Mouse (Mus musculus) stomach, embryonic 14.5 days (tissue): ENCODE results near the gene Tceanc2. TPM values are rescaled to one million over a fixed set of nuclear protein-coding genes. Genes with fewer than 3 reads are reported as not detected.

Experiments used
- ATAC-seq: fragments of 200-750 bp; cut with Nextera tagmentation; 2 replicates; pipeline ENCODE4 v1.8.0; 2017; ENCODE audit warnings: low read depth, moderate TSS enrichment; ENCODE audit not compliant: insufficient number of reproducible peaks, insufficient read depth, low FRiP score
- H3K27ac ChIP-seq: fragments of 300-500 bp; sonication (generic); 2 replicates; pipeline ENCODE4 v1.5.1; 2014; ENCODE audit warnings: mild to moderate bottlenecking, low read length, moderate library complexity, mixed read lengths
- H3K27me3 ChIP-seq: fragments of 300-500 bp; sonication (generic); 2 replicates; pipeline ENCODE4 v1.6.1; 2014; ENCODE audit warnings: low read length, control low read depth, mixed read lengths; ENCODE audit not compliant: control insufficient read depth, insufficient read depth
- H3K36me3 ChIP-seq: fragments of 300-500 bp; sonication (generic); 2 replicates; pipeline ENCODE4 v1.6.1; 2014; ENCODE audit warnings: mild to moderate bottlenecking, control low read depth, low read length, moderate library complexity, mixed read lengths; ENCODE audit not compliant: control insufficient read depth, insufficient read depth
- H3K4me1 ChIP-seq: fragments of 300-500 bp; sonication (generic); 2 replicates; pipeline ENCODE4 v1.6.1; 2014; ENCODE audit warnings: low read length, control low read depth, mixed read lengths; ENCODE audit not compliant: control insufficient read depth, insufficient read depth
- H3K4me2 ChIP-seq: fragments of 300-500 bp; sonication (generic); replicated peaks from 2 replicates; pipeline ENCODE4 v1.6.1; 2014; ENCODE audit warnings: low read depth, low read length, control low read depth
- H3K4me3 ChIP-seq: fragments of 300-500 bp; sonication (generic); 2 replicates; pipeline ENCODE4 v1.5.1; 2014; ENCODE audit warnings: low read depth, low read length, control low read depth
- H3K9ac ChIP-seq: fragments of 300-500 bp; sonication (generic); replicated peaks from 2 replicates; pipeline ENCODE4 v1.6.1; 2014; ENCODE audit warnings: low read depth, mild to moderate bottlenecking, control low read depth, low read length, moderate library complexity, mixed read lengths
- H3K9me3 ChIP-seq: fragments of 300-500 bp; sonication (generic); 2 replicates; pipeline ENCODE4 v1.6.1; 2016; ENCODE audit warnings: low read depth, low read length, control low read depth; ENCODE audit not compliant: control insufficient read depth
- WGBS: fragments of 180-500 bp; shearing (Covaris S2); extraction: QIAGEN DNeasy Blood & Tissue Kit; methylation state at CpG from one replicate; pipeline ENCODE4 v1.1.7; 2014; 5-methylcytosine and 5-hydroxymethylcytosine counted together
- polyA plus RNA-seq: library from polyadenylated mRNA; unstranded; fragments of >200 nt; fragmentation: Nextera tagmentation; extraction: Ambion mirVana; gene quantifications from 2 replicates; pipeline ENCODE4 v1.2.1, GENCODE M21; 2014

The Tceanc2 gene
- polyA plus RNA-seq, 1 experiment from 2014 or later = 20.8 TPM

DNA sequence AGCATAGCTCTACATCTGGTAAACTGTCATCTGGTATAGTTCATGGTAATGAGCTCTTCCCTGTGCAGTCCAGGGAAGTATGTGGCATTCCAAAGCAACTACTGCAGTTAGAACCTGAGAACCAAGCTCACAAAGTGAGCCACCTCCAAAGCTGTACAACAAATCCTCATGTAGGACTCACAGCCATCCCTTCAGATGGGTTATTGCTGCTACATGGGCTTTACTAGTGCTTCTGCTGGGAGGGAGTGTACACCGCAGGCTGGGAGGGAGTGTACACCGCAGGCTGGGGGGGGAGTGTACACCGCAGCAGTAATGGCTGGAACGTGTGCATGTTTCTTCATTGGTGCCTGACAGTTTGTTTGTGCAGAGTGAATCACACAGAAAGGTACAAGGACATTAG is 4.3 kb upstream of the Tceanc2 start:
- Histone ChIP-seq H3K4me3 (no peak overlapping the region), H3K27ac (no peak overlapping the region), H3K9ac (no peak overlapping the region), H3K9me3 (no peaks in the 10 kb centered on the region), H3K36me3 (peaks cover 14% of the 10 kb centered on the region), H3K27me3 (no peaks in the 10 kb centered on the region), H3K4me2 (no peak overlapping the region), H3K4me1 (peaks cover 17% of the 10 kb centered on the region)
- no peak for ATAC-seq
- 82% methylated on average over 4 of the region's 4 CpGs for WGBS

- H3K27ac ChIP-seq = no peak overlapping the region
- no peaks in the 10 kb centered on the region for H3K9me3 ChIP-seq
- no peaks in the 10 kb centered on the region for H3K27me3 ChIP-seq
- 64% methylated on average over 2 of the region's 2 CpGs for WGBS
- H3K4me2 ChIP-seq = no peak overlapping the region
- no peak overlapping the region for H3K4me3 ChIP-seq
- peaks cover 10% of the 10 kb centered on the region for H3K36me3 ChIP-seq
- peaks cover 17% of the 10 kb centered on the region for H3K4me1 ChIP-seq
- no peak for ATAC-seq
- no peak overlapping the region for H3K9ac ChIP-seq
Measured at GRCm38 (mm10) chr4:107182796-107183195, 3.9 kb upstream of the Tceanc2 start.

DNA sequence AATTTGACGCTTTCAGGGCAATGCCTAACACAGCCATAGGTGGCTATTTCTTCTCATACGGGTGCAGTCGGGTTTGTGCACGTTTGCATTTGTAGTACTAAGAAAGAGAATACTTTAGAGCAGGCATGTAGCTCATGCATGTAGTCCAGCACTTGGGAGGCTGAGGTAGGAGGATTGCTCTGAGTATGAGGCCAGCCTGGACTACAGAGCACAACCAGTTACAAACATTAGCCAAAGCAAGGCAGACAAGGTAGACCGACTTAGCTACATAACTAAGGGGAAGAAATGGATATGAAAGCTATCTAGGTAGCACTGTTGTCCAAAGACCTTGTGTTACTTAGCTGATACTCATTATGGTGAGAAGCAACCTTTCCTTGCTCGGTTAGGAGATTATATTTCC is 3.0 kb upstream of the Tceanc2 start:
- Histone ChIP-seq H3K4me3 (no peak overlapping the region), H3K9ac (no peak overlapping the region), H3K27ac (no peak overlapping the region), H3K4me2 (no peak overlapping the region), H3K36me3 (peaks cover 4% of the 10 kb centered on the region; the same call in 1 of the 2 replicates), H3K9me3 (no peaks in the 10 kb centered on the region), H3K4me1 (peaks cover 23% of the 10 kb centered on the region), H3K27me3 (no peaks in the 10 kb centered on the region)
- WGBS = 78% methylated on average over 6 of the region's 6 CpGs
- no peak for ATAC-seq

DNA sequence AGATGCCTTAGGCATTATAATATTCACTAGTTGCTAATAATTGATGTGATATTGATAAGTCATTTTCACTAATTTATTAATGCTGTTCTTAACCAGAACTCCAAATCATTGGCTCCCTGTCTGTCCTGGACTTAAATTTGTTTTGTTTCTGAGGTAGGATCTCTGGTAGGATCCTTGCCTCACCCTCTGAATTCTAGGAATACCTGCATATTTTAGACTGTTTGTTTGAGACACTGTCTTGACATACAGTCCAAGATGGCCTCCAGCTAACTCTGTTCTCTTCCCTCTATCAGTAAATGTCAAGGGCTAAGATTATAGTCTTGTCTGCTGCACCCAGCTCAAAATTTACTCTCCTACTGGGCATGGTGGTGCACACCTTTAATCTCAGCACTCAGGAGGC is 1.8 kb upstream of the Tceanc2 start:
- H3K36me3 ChIP-seq = 0 out of 2 replicates have a peak, but pooled peaks cover 4% of the 10 kb centered on the region
- H3K27ac ChIP-seq = no peak overlapping the region
- peaks cover 24% of the 10 kb centered on the region for H3K4me1 ChIP-seq
- H3K4me2 ChIP-seq = no peak overlapping the region; the same call in 1 of the 2 replicates
- H3K9me3 ChIP-seq = no peaks in the 10 kb centered on the region
- H3K4me3 ChIP-seq = no peak overlapping the region
- H3K9ac ChIP-seq = no peak overlapping the region
- ATAC-seq = no peak
- no peaks in the 10 kb centered on the region for H3K27me3 ChIP-seq

GRCm38 (mm10) chr4:107179561-107179960 is 645 bp upstream of the Tceanc2 start:
- WGBS = 3% methylated on average over 8 of the region's 8 CpGs
- Histone ChIP-seq H3K4me1 (peaks cover 24% of the 10 kb centered on the region), H3K36me3 (peaks cover 4% of the 10 kb centered on the region; the same call in 1 of the 2 replicates)

DNA sequence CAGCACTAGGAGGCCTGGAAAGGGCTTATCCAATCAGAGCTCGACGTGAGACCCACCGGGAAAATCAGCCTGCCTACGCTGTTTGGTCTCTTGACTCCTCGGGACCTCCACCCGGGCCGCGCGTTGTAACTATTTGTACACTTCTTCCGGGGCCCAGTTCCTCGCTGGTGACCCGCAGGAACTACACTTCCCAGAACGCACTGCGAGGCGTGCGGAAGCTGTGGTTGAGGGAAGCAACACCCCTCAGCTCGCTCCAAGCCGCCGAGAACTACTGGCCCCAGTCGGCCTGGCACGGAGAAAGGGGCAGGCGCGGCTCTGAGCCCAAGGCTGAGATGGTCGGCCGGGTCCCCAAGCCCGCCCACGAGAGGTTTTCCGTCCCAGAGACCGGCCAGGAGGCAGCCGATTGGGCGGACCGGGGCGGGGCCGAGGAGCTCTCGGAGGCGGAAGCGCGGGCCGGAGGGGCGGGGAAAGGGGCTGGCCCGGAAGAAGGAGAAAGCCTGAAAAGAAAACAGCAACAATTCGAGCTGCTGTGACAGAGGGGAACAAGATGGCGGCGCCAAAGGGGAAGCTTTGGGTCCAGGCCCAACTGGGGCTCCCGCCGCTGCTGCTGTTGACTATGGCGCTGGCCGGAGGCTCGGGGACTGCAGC is 610 bp downstream of the Tceanc2 start, which contains the start of gene Tmem59:
Gene Tmem59 (plus strand): TSS at position 218 of the 648 bp plus-strand sequence.
- peak; percentile 94 for ATAC-seq
- peak within 1 kb of the TSS; percentile 96 for H3K27ac ChIP-seq
- peak within 1 kb of the TSS; percentile 99 for H3K4me3 ChIP-seq
- H3K36me3 ChIP-seq = peaks cover 11% of the 10 kb centered on the region
- no peaks in the 10 kb centered on the region for H3K27me3 ChIP-seq
- under 1% methylated on average over 49 of the region's 49 CpGs for WGBS
- peak within 1 kb of the TSS; percentile 72 for H3K4me2 ChIP-seq
- H3K4me1 ChIP-seq = peaks cover 23% of the 10 kb centered on the region
- H3K9ac ChIP-seq = peak within 1 kb of the TSS; percentile 62
- H3K9me3 ChIP-seq = no peaks in the 10 kb centered on the region

More at GRCm38 (mm10) chr4:107179561-107179960, 645 bp upstream of the Tceanc2 start:
- peak overlapping the region; percentile 96 for H3K27ac ChIP-seq
- H3K27me3 ChIP-seq = no peaks in the 10 kb centered on the region
- no peaks in the 10 kb centered on the region for H3K9me3 ChIP-seq
- peak overlapping the region; percentile 62 for H3K9ac ChIP-seq
- H3K4me2 ChIP-seq = peak overlapping the region; percentile 72
- ATAC-seq = no peak
- peak overlapping the region; percentile 99 for H3K4me3 ChIP-seq

DNA sequence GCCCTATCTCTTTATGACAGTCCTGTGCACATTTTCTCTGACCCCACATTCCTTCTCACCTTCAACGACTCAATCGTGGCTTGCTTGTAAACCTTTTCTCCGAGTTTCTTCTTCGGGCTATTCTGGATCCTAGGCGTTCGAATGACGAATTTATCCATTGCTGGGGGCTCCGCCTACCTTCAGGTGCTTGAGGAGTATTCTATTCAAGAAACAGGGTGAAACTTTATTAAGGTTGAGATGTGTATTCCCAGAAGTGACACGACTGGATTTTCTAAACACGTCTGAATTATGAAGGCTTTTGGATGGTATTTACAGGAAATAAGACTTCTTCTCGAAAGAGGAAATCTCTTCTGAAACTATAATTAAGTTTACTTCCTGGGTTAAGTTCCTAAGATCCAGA is 1.4 kb downstream of the Tceanc2 start:
- no peak for ATAC-seq
- Histone ChIP-seq H3K9ac (peak overlapping the region; percentile 62), H3K9me3 (no peaks in the 10 kb centered on the region), H3K4me2 (peak overlapping the region; percentile 71), H3K4me3 (peak overlapping the region; percentile 99), H3K27me3 (no peaks in the 10 kb centered on the region), H3K4me1 (peaks cover 20% of the 10 kb centered on the region), H3K36me3 (peaks cover 11% of the 10 kb centered on the region), H3K27ac (peak overlapping the region; percentile 96)
- WGBS = 31% methylated on average over 11 of the region's 11 CpGs

GRCm38 (mm10) chr4:107167798-107168197 is 11.1 kb downstream of the Tceanc2 start:
- 84% methylated on average over 5 of the region's 5 CpGs for WGBS
- Histone ChIP-seq H3K27me3 (no peaks in the 10 kb centered on the region), H3K27ac (no peak overlapping the region), H3K4me3 (no peak overlapping the region), H3K4me1 (no peaks in the 10 kb centered on the region), H3K9ac (no peak overlapping the region), H3K36me3 (peaks cover 7% of the 10 kb centered on the region; the same call in 1 of the 2 replicates), H3K9me3 (no peaks in the 10 kb centered on the region), H3K4me2 (no peak overlapping the region)
- no peak for ATAC-seq

DNA sequence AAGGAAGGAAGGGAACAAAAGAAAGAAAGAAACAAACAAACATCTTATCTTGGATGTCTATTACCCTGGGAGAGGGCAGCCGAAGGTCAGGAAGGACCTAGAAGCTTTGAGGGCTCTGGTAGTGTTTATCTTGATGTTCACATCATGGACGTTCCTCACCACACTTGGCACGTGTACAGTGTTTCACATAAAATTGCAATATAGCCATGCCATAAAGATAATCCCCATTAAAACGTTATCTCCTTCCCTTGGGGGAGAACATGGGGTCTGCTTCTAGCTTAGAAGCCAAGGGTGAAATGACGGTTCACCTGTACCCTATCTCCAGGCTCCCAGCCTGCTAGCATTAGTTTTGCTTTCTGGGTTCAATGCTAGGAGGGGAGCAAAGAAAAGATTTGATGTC is 12.2 kb downstream of the Tceanc2 start:
- H3K27me3 ChIP-seq = no peaks in the 10 kb centered on the region
- no peak overlapping the region for H3K9ac ChIP-seq
- H3K9me3 ChIP-seq = no peaks in the 10 kb centered on the region
- H3K27ac ChIP-seq = no peak overlapping the region
- ATAC-seq = no peak
- H3K4me3 ChIP-seq = no peak overlapping the region
- WGBS = 84% methylated on average over 5 of the region's 5 CpGs
- H3K36me3 ChIP-seq = peaks cover 7% of the 10 kb centered on the region; the same call in 1 of the 2 replicates
- no peak overlapping the region for H3K4me2 ChIP-seq
- H3K4me1 ChIP-seq = no peaks in the 10 kb centered on the region
